In genomic region chr12:55399128-55399677, GRCm38 (mm10) we compare ENCODE assay signal across 8 mouse cellular contexts. TPM values are rescaled to one million over a fixed set of nuclear protein-coding genes. Genes with fewer than 3 reads are reported as not detected.
DNase-seq lines count a peak whose midpoint lies in the region; ATAC-seq and TF ChIP-seq lines count a peak whose summit lies in the region.

No protein-coding gene starts in this region.

- peak; percentile 21; the same call in 1 of the 2 replicates for ATAC-seq in forebrain, embryonic 14.5 days
- peak; percentile 41 for ATAC-seq in liver, embryonic 15.5 days (ENCODE audit: insufficient read depth)

- peak overlapping the region; percentile 76 for H3K9ac ChIP-seq in forebrain, embryonic 14.5 days (ENCODE audit: low read length)
- peak overlapping the region; percentile 89 for H3K9ac ChIP-seq in liver, embryonic 15.5 days

- intact Hi-C loops in left cerebral cortex, postnatal 4 days (cut with DNase I), result loop anchor here (5.0 to 10.0 kb wide), 2 partner anchors 84 to 93 kb away; partner anchors contain the start of gene Nfkbia

- H3K36me3 ChIP-seq in forebrain, embryonic 14.5 days (ENCODE audit: control insufficient read depth, insufficient read depth, low read length), result 0 out of 2 replicates have a peak, but pooled peaks cover 3% of the 10 kb centered on the region
- peaks cover 1% of the 10 kb centered on the region; the same call in 1 of the 2 replicates for H3K36me3 ChIP-seq in liver, embryonic 15.5 days (replicated peaks)

- H3K9me3 ChIP-seq in forebrain, embryonic 14.5 days (replicated peaks; ENCODE audit: control insufficient read depth, low read length), result no peaks in the 10 kb centered on the region
- H3K9me3 ChIP-seq in liver, embryonic 15.5 days (replicated peaks), result no peaks in the 10 kb centered on the region

- no peak for DNase-seq in cerebellum, adult 2 months
- no peak for DNase-seq in cerebellum, postnatal 14 days
- peak; percentile 36 for DNase-seq in 416B (ENCODE audit: low read depth)
- peak; percentile 6 for DNase-seq in forebrain, embryonic 14.5 days (ENCODE audit: low spot score)
- no peak for DNase-seq in frontal cortex, postnatal 25 days (ENCODE audit: low spot score in 2 of 2)
- DNase-seq in yolk sac, embryonic 10.5 days (ENCODE audit: low spot score), result no peak
- DNase-seq in left cerebral cortex, postnatal 4 days, result no peak

- no peak for TF ChIP-seq CTCF in cerebellum, adult 2 months (IDR thresholded peaks at IDR 0.05; ENCODE audit: borderline replicate concordance, insufficient read depth, low read depth, low read length)

- H3K4me3 ChIP-seq in cerebellum, adult 2 months (replicated peaks; ENCODE audit: insufficient read depth, low read depth, low read length), result peak overlapping the region; percentile 92
- H3K4me3 ChIP-seq in forebrain, embryonic 14.5 days (ENCODE audit: low read depth, low read length), result peak overlapping the region; percentile 70
- peak overlapping the region; percentile 91 for H3K4me3 ChIP-seq in liver, embryonic 15.5 days (replicated peaks)

- TF ChIP-seq POLR2A in cerebellum, adult 2 months (IDR thresholded peaks at IDR 0.05; ENCODE audit: borderline replicate concordance, insufficient read depth, low read length), result no peak

- peaks cover 2% of the 10 kb centered on the region for H3K4me1 ChIP-seq in cerebellum, adult 2 months (ENCODE audit: control insufficient read depth, insufficient read depth, low read length)
- peaks cover 10% of the 10 kb centered on the region for H3K4me1 ChIP-seq in forebrain, embryonic 14.5 days (ENCODE audit: control insufficient read depth, insufficient read depth, low read length)
- H3K4me1 ChIP-seq in liver, embryonic 15.5 days (replicated peaks), result peaks cover 29% of the 10 kb centered on the region

- peak overlapping the region; percentile 48 for H3K27ac ChIP-seq in cerebellum, adult 2 months (ENCODE audit: insufficient read depth, low read length)
- peak overlapping the region; percentile 89; the same call in 1 of the 2 replicates for H3K27ac ChIP-seq in forebrain, embryonic 14.5 days (ENCODE audit: low read depth, low read length)
- peak overlapping the region; percentile 86 for H3K27ac ChIP-seq in liver, embryonic 15.5 days (replicated peaks)

- H3K27me3 ChIP-seq in cerebellum, adult 2 months (ENCODE audit: control insufficient read depth, insufficient read depth, low read length), result no peaks in the 10 kb centered on the region
- no peaks in the 10 kb centered on the region for H3K27me3 ChIP-seq in forebrain, embryonic 14.5 days (replicated peaks; ENCODE audit: control insufficient read depth, insufficient read depth, low read length)
- H3K27me3 ChIP-seq in liver, embryonic 15.5 days, result 0 out of 2 replicates have a peak, but pooled peaks cover 2% of the 10 kb centered on the region

- peak overlapping the region; percentile 82 for H3K4me2 ChIP-seq in forebrain, embryonic 14.5 days (ENCODE audit: low read length)
- peak overlapping the region; percentile 70 for H3K4me2 ChIP-seq in liver, embryonic 15.5 days

- WGBS in cerebellum, adult 2 months, result 1% methylated on average over 20 of the region's 20 CpGs
- 2% methylated on average over 20 of the region's 20 CpGs for WGBS in forebrain, embryonic 14.5 days
- under 1% methylated on average over 20 of the region's 20 CpGs for whole genome bisulfite sequencing in liver, embryonic 15.5 days (ENCODE audit: insufficient replicate concordance)

RNA-seq across cellular contexts. Expression of gene Psma6, which starts 15.2 kb away (rescaled TPM):
- 147 TPM in 2 replicates for polyA plus RNA-seq in cerebellum, adult 2 months (2012; rRNA removed)
- 482 and 544 TPM in 2 replicates for polyA plus RNA-seq in forebrain, embryonic 14.5 days (2014; fragmentation: Nextera tagmentation; extraction: Ambion mirVana)
- polyA plus RNA-seq in liver, embryonic 15.5 days (2015; fragmentation: Nextera tagmentation; extraction: Ambion mirVana), result 185 and 190 TPM in 2 replicates
- 100 to 1,000 TPM; 173 to 183 TPM for total RNA-seq in left cerebral cortex, postnatal 4 days (2021)

Comparison
In these comparisons a context has a peak if more than half of its experiments do, and no peak if none do; other contexts are left out.
1. DNase-seq: peak in 416B (single experiment) and forebrain, embryonic 14.5 days (single experiment); none in cerebellum, adult 2 months (0 of 2), cerebellum, postnatal 14 days (0 of 2), frontal cortex, postnatal 25 days (0 of 2), yolk sac, embryonic 10.5 days (single experiment) and left cerebral cortex, postnatal 4 days (single experiment).
2. Peak in every context shown above with its lines, with median percentiles within 50 percentile points of each other: H3K27ac ChIP-seq and H3K4me3 ChIP-seq.